Mouse (Mus musculus): Measurements from ENCODE around the gene Olfr721-ps1. TPM values are rescaled to one million over a fixed set of nuclear protein-coding genes. Genes with fewer than 3 reads are reported as not detected.

Olfr721-ps1 gene
- total RNA-seq (2023): not detected

DNA sequence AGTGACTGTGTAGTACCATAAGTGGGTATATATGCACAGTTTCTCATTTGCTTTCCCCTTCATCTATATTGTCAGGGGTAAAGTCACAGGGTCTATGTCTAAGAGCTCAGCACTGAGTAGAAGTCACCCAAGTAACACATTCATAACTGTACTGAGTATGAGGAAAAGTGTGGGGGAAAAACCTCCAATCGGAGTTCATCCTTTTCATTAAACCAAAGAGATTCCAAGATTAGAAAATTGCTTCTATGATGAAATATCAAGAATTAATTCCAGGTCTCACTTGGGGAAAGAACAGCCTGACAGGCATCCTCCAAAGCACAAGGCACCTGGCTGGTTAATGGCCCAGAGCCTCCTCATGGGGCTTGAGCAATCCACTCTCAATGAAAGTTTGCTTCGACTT is at the start of gene Olfr721-ps1:
TSS of gene Olfr721-ps1 (plus strand) at position 301 of the 400 bp plus-strand sequence.

Other genes with a start within 250 kb of the Olfr721-ps1 start
- not detected for gene Olfr720, start 214.5 kb upstream of the Olfr721-ps1 start, total RNA-seq (2023)
- gene Olfr31, start 78.5 kb upstream of the Olfr721-ps1 start, total RNA-seq (2023): not detected
- gene Il3ra, start 55.0 kb upstream of the Olfr721-ps1 start, total RNA-seq (2023): 10.9 TPM